Mouse (Mus musculus) urinary bladder, postnatal 36 days (tissue): ENCODE data around the gene Clec4g.
"Not testable (repeated sequence)": the region's sequence is repeated elsewhere in the genome, so short reads cannot be mapped to it uniquely, and the experiment has no call there.

ENCODE experiments used
- DNase-seq, 2 experiments: peaks; one replicate each; pipeline ENCODE4 v3.0.0; 2022; ENCODE audit warnings: low spot score in 2 of 2, mixed read lengths in 1 of 2

Gene Clec4g

GRCm38 (mm10) chr8:3720551-3720950 lies at the start of gene Clec4g:
Gene Clec4g (minus strand): TSS chr8:3720651.
- no peak for DNase-seq

GRCm38 (mm10) chr8:3768641-3769040 lies 48.2 kb upstream of the Clec4g start:
- DNase-seq, result not testable (repeated sequence)

DNA sequence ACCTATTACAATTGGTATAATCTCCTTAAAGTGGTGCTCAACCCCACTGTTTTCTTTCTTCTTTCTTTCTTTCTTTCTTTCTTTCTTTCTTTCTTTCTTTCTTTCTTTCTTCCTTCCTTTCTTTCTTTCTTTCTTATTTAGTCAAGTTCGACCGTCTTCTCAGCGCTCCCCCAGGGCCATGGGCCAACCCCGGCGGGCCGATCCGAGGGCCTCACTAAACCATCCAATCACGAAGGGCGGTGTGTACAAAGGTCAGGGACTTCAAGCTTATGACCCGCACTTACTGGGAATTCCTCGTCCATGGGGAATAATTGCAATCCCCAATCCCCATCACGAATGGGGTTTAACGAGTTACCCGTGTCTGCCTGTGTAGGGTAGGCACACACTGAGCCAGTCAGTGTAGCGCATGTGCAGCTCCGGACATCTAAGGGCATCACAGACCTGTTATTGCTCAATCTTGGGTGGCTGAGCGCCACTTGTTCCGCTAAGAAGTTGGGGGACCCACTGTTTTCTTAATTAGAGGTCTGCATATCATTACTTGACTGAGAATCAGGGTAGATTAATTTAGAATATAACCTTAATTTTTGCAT lies 33.9 kb upstream of the Clec4g start:
- peak; percentile 9 to 13 for DNase-seq

GRCm38 (mm10) chr8:3748761-3749160 lies 28.3 kb upstream of the Clec4g start, which contains the start of gene Cd209a:
Gene Cd209a (minus strand): TSS chr8:3748984.
- DNase-seq, result no peak

DNA sequence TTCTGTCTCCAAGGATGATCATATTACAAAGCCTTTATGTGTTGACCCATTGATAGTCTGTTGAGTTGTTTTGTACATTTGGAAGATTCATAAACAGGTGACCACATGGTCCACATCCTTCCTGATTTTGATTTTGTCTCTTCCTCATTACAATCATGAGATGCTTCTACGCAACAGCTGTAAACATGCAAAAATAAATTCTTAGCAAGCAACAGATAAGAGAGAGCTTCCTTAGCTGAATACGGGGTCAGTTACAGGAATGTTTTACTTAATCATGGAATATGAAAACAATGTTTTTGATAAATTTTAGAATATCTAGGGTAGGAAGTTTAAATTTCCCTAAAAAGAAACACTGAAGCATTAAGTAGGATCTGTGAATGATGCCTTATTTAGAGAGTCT lies 16.5 kb upstream of the Clec4g start:
- no peak for DNase-seq

- DNase-seq, result no peak
Observed at GRCm38 (mm10) chr8:3735599-3735998, 15.1 kb upstream of the Clec4g start.

DNA sequence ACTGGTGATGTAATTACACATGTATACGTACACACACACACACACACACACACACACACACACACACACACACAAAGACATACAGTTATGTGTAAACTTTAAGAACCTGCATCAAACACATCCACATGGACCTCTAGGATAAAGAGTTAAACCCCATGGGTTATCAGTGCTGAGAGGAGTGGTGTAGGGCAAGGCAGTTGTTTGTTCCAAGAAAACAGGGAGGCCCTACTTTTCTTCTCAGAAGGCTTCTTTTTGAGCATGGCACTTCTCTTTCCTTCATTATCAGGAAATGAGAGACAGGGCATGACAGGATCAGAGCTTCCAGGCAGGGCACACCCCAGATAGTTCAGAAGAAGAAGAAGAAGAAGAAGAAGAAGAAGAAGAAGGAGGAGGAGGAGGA lies 13.6 kb upstream of the Clec4g start:
- no peak for DNase-seq

DNA sequence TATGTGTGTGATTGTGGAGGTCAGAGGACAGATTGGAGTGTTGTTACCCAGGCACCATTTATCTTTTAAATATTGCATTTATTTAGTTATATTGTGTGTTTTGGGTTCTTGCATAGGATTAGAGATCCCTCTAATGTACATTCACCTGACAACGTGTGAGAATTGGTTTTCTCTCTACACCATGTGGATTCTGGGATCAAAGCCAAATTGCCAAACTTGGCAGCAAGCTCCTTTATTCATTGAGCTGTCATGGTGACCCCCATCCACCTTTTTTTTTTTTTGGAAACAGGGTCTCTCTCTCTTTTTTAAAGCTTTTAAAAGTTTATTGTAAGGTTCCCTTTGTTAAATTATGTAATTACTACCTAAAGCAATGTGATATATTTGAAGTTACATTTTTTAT lies 590 bp upstream of the Clec4g start:
- no peak for DNase-seq

GRCm38 (mm10) chr8:3718559-3718958 lies 1.9 kb downstream of the Clec4g start:
- peak; percentile 51 to 62 for DNase-seq

- no peak for DNase-seq
Observed at GRCm38 (mm10) chr8:3717321-3717954, 3.0 kb downstream of the Clec4g start.

GRCm38 (mm10) chr8:3711646-3712045 lies 8.8 kb downstream of the Clec4g start:
- DNase-seq, result no peak

- DNase-seq, result no peak
Observed at GRCm38 (mm10) chr8:3710312-3710711, 10.1 kb downstream of the Clec4g start.

DNA sequence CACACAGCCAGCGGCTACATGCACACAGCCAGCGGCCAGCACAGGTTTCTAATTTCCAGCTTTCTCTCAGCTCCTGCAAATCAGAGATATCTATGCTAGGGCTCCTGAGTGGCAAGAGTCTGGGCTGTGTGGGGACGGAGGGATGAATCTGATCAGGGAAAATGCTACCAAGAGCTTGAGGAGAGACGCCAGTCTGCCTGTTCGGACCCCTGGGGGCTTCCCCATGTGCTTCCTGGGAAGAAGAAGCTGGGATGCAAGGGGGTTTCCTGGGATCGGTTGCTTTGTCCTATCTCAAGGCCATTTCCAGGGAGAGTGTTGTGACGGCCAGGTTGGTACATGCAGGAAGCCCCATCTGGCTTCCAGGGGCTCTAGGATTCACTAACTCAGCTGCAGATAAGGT lies 12.8 kb downstream of the Clec4g start:
- DNase-seq, result no peak

DNA sequence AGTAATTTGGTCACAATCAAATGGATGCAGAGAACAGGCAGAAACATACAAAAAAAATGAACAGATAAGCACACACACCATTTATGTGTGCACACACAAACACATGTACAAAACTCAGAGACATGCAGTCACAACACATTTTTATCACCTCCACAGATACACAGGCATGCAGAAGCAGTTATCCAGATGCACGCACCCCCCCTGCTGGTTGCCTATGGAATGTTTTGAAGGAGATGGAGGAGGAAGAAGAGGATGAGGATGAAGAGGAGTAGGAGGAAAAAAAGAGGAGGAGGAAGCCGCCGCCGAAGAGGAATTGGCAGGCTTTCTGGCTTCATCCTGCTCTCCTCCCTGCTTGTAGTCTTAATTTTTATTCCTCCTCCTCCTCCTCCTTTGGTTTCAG lies 14.7 kb downstream of the Clec4g start:
- no peak for DNase-seq

DNA sequence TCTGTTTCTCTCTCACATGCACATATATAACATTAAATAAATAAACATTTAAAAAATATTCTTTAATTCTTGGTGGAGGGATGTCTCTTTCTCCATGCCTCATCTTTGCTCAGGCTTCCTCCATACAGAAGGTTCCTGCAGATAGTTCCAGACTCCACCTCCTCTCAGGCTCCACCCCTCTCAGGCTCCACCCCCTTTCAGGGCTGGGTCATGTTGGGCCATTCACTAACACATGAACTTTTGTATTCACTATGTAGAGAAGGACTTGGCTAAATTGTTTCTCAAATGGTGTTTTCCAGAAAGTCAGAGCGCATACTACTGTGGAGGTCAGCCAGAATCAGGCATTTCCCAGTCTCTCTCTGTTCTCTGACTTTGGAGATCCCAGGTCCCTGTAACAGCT lies 19.0 kb downstream of the Clec4g start:
- DNase-seq, result no peak

- DNase-seq, result no peak
Observed at GRCm38 (mm10) chr8:3694121-3694520, 26.3 kb downstream of the Clec4g start, which contains the start of gene Fcer2a. Gene Fcer2a (minus strand): TSS chr8:3694175.

DNA sequence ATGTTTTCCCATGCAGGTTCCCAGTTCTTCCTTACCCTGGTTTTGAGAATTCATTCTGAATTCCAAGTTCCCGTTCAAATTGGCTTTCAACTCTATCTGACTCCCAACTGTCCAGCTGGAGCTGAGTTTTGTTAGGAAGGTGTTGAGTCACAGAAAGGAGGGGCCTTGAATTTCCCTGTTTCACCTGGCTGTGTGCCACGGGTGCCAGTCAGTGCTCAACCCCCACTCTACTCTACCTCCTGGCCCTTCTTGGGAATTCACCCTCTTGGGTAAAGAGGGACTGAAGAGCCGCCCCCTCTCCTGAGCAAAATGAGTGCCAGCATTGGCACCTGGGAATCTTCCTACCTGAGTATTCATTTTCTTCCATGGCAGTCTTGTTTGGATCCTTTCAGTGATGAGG lies 29.7 kb downstream of the Clec4g start:
- no peak for DNase-seq

- no peak for DNase-seq
Observed at GRCm38 (mm10) chr8:3687537-3687936, 32.9 kb downstream of the Clec4g start.

DNA sequence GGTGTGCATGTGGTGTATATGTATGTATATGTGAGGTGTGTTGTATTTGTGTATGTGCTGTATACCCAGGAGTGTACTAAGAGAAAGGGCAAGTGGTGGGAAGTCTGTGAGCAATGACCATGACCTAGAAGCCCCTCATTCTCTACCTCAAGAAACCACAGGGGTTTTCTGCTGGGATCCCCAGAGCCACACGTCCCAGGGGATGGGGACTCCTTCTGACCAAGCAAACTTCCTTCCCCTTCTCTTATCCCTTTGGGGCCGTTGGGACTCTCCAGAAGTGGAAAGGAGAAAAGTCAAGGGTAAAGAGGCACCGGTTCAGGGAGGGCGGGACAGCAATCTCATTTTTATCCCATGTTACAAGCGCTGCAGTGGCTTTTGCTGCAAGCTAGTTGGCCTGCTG lies 35.0 kb downstream of the Clec4g start:
- no peak for DNase-seq

- DNase-seq, result no peak
Observed at GRCm38 (mm10) chr8:3684530-3684929, 35.9 kb downstream of the Clec4g start.

GRCm38 (mm10) chr8:3683408-3684176 lies 36.9 kb downstream of the Clec4g start:
- DNase-seq, result no peak

DNA sequence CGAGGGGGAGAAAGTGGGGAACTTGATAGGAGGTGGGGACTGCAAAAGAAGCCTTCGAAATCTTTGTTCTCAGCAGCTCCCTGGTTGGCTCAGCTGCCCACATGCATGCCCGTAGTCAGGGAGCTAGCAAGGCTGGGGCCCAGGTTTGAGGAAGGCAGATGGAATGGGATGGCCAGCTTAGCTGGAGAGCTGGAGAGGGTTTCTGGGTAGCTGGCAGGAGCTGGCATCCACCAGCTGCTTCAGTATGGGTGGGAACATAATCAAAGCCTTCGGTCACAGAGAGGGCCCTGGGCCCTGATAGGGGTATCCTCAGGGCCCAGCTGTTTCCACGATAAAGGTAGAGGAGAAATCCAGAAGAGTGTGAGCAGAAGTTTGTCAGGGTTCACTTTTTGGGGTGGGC lies 38.0 kb downstream of the Clec4g start:
- no peak for DNase-seq

GRCm38 (mm10) chr8:3679656-3680055 lies 40.8 kb downstream of the Clec4g start:
- DNase-seq, result no peak
